Mouse (Mus musculus) kidney, adult 10 weeks (tissue): ENCODE data around the gene Mocs2. TPM values are rescaled to one million over a fixed set of nuclear protein-coding genes. Genes with fewer than 3 reads are reported as not detected.

Experiments
- polyA plus RNA-seq: library from polyadenylated mRNA; stranded (reverse); fragments of 350-450 nt; fragmentation: Illumina TruSeq; extraction: RNeasy Lipid Tissue Mini Kit (QIAGEN cat#74804); gene quantifications from one replicate; pipeline ENCODE4 v1.2.3, GENCODE M21; 2014; ENCODE audit warnings: low read depth, low replicate concordance

The Mocs2 gene
- polyA plus RNA-seq: 160 TPM

GRCm38 (mm10) chr13:114817751-114818360, at the start of gene Mocs2:
Mocs2 (plus strand) TSS chr13:114818236.

Other genes with a start within 250 kb of the Mocs2 start
- gene Itga2, start 113.9 kb downstream of the Mocs2 start, polyA plus RNA-seq: 0.97 TPM